Mouse (Mus musculus): Measurements from ENCODE around the gene Bcl9l. TPM values are rescaled to one million over a fixed set of nuclear protein-coding genes. Genes with fewer than 3 reads are reported as not detected.

The Bcl9l gene
- polyA plus RNA-seq, 1 experiment from 2014 or later: 8.0 TPM

DNA sequence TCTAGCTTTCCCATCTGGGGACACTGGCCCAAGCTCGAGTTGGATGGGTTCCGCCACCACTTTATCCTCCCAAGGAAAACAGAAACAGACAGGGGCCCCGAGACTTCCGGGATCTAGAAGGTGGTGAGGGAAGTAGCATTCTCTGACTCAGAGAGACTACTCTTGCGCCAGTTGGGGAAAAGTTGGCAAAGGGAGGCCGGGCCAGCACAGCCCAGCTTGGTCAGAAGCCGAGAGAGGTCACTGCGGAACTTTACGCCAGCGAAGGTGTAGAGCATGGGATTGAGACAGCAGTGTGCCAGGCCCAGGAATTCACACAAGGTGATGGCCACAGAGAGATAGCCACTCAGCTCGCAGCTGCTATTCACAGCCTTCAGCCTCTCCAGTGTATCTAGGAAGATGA lies 30.5 kb downstream of the Bcl9l start:
- no peak overlapping the region for H3K9ac ChIP-seq (ENCODE audit: low read length)
- H3K27me3 ChIP-seq (ENCODE audit: control insufficient read depth, insufficient read depth, low read length): no peaks in the 10 kb centered on the region
- no peaks in the 10 kb centered on the region for H3K9me3 ChIP-seq (ENCODE audit: control insufficient read depth, low read length)
- H3K36me3 ChIP-seq (ENCODE audit: control insufficient read depth, insufficient read depth, low read length): no peaks in the 10 kb centered on the region; the same call in 1 of the 2 replicates
- H3K27ac ChIP-seq (ENCODE audit: low read depth, low read length): no peak overlapping the region
- 87% methylated on average over 11 of the region's 11 CpGs for WGBS
- no peak overlapping the region for H3K4me2 ChIP-seq (ENCODE audit: low read depth)
- H3K4me3 ChIP-seq (ENCODE audit: low read depth, low read length): no peak overlapping the region
- DNase-seq (ENCODE audit: low spot score) (no peak), ATAC-seq (ENCODE audit: insufficient read depth, low FRiP score, low TSS enrichment) (no peak)
- H3K4me1 ChIP-seq (ENCODE audit: control insufficient read depth, insufficient read depth, low read length): peaks cover 8% of the 10 kb centered on the region

DNA sequence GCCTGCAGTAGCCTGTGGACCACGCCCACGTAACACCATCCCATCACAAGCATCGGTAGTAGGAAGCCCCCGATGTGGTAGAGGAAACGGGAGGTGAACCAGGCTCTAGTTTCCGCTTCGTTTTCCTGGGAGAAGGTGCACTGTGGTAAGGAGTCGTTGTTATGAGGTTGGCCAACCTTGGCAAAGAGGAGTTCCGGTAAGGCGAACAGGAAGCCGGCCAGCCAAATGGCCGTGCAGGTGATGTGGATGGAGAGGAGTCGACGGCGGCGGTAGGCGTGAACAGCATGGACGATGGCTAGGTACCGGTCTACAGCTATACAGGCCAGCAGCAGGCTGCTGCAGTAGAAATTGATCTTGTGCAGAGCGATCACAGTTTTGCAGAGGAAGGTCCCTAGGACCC lies 31.0 kb downstream of the Bcl9l start:
- H3K27ac ChIP-seq (ENCODE audit: low read depth, low read length): no peak overlapping the region
- H3K36me3 ChIP-seq (ENCODE audit: control insufficient read depth, insufficient read depth, low read length): no peaks in the 10 kb centered on the region; the same call in 1 of the 2 replicates
- no peak for ATAC-seq (ENCODE audit: insufficient read depth, low FRiP score, low TSS enrichment)
- peaks cover 8% of the 10 kb centered on the region for H3K4me1 ChIP-seq (ENCODE audit: control insufficient read depth, insufficient read depth, low read length)
- DNase-seq (ENCODE audit: low spot score): no peak
- no peak overlapping the region for H3K4me3 ChIP-seq (ENCODE audit: low read depth, low read length)
- no peaks in the 10 kb centered on the region for H3K9me3 ChIP-seq (ENCODE audit: control insufficient read depth, low read length)
- 77% methylated on average over 20 of the region's 20 CpGs for WGBS
- no peak overlapping the region for H3K9ac ChIP-seq (ENCODE audit: low read length)
- no peaks in the 10 kb centered on the region for H3K27me3 ChIP-seq (ENCODE audit: control insufficient read depth, insufficient read depth, low read length)
- no peak overlapping the region for H3K4me2 ChIP-seq (ENCODE audit: low read depth)

DNA sequence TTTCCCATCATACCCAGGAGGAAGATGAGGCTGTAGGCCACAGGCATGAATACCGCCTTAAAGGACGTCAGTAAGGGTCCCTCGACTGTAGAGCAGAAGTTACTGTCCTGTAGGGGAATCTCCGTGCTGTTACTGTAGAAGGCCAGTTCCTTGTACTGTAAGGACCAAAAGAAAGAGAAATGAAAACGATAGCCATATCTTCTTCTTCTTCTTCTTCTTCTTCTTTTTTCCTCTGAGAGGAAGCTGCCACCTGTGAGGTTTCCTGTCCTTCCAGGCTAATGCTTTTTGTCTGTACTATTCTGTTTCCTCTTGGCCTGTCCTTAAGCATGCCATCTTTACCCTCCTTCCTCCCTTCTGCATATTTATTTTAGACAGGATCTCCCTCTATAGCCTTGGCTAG lies 31.5 kb downstream of the Bcl9l start:
- H3K9ac ChIP-seq (ENCODE audit: low read length): no peak overlapping the region
- no peak overlapping the region for H3K4me3 ChIP-seq (ENCODE audit: low read depth, low read length)
- H3K27me3 ChIP-seq (ENCODE audit: control insufficient read depth, insufficient read depth, low read length): no peaks in the 10 kb centered on the region
- no peak for ATAC-seq (ENCODE audit: insufficient read depth, low FRiP score, low TSS enrichment)
- WGBS: 89% methylated on average over 5 of the region's 5 CpGs
- H3K27ac ChIP-seq (ENCODE audit: low read depth, low read length): no peak overlapping the region
- no peaks in the 10 kb centered on the region; the same call in 1 of the 2 replicates for H3K36me3 ChIP-seq (ENCODE audit: control insufficient read depth, insufficient read depth, low read length)
- H3K4me1 ChIP-seq (ENCODE audit: control insufficient read depth, insufficient read depth, low read length): peaks cover 7% of the 10 kb centered on the region
- no peaks in the 10 kb centered on the region for H3K9me3 ChIP-seq (ENCODE audit: control insufficient read depth, low read length)
- H3K4me2 ChIP-seq (ENCODE audit: low read depth): no peak overlapping the region
- DNase-seq (ENCODE audit: low spot score): no peak

DNA sequence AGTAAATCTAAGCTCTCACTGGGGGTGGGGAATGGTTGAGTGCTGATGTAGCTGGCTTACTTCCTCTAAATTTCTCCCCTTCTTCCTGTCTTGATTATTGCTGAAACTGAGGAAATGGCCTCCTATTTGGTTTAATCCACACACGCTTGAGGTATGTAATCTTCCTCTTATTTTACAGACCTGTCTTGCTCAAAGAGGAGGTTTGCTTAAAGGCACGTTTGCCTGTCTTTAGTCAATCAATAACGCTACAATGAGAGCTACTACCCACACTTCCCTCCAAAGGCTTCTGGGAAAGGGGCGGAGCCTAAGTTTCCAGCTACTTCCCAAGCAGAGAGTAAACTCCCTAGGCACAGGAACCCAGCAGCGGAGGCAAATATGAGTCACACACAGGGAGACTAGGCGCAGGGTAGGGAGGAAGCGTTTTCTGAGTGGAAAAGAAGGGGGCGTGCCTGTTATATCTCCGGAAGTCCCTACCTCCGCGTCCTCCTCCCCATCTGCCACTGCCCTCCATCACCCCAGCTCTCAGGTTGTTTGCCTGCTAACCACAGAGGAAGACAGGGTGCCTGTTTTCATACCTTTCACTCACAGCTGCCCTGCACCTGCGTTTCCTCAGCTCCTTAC lies 32.6 kb downstream of the Bcl9l start:
- 70% methylated on average over 12 of the region's 12 CpGs for WGBS
- H3K27ac ChIP-seq (ENCODE audit: low read depth, low read length): no peak overlapping the region
- ATAC-seq (ENCODE audit: insufficient read depth, low FRiP score, low TSS enrichment): no peak
- H3K9ac ChIP-seq (ENCODE audit: low read length): no peak overlapping the region
- H3K36me3 ChIP-seq (ENCODE audit: control insufficient read depth, insufficient read depth, low read length): no peaks in the 10 kb centered on the region
- H3K9me3 ChIP-seq (ENCODE audit: control insufficient read depth, low read length): no peaks in the 10 kb centered on the region
- no peak overlapping the region for H3K4me3 ChIP-seq (ENCODE audit: low read depth, low read length)
- H3K4me2 ChIP-seq (ENCODE audit: low read depth): no peak overlapping the region
- no peak for DNase-seq (ENCODE audit: low spot score)
- H3K4me1 ChIP-seq (ENCODE audit: control insufficient read depth, insufficient read depth, low read length): no peaks in the 10 kb centered on the region
- H3K27me3 ChIP-seq (ENCODE audit: control insufficient read depth, insufficient read depth, low read length): no peaks in the 10 kb centered on the region

DNA sequence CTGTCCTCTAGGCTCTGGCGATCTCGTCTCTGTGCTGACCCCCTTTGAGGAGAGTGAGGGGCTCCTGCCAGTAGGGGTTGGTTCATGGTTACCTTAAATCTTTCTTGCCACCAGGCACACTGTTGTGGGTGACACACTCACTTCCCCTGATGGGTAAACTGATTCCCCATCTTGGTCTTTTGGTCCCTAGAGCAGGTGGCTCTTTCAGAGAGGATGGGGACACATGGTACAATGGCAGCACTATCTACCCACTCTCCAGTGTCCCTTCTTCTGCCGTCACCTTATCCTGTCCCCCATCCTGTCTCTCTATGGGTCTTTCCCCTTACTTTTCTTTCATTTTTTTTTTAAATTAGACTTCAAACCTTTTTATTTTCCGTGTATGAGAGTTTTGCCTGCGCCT lies 33.3 kb downstream of the Bcl9l start:
- H3K27me3 ChIP-seq (ENCODE audit: control insufficient read depth, insufficient read depth, low read length): no peaks in the 10 kb centered on the region
- no peaks in the 10 kb centered on the region for H3K36me3 ChIP-seq (ENCODE audit: control insufficient read depth, insufficient read depth, low read length)
- H3K9me3 ChIP-seq (ENCODE audit: control insufficient read depth, low read length): no peaks in the 10 kb centered on the region
- no peak for ATAC-seq (ENCODE audit: insufficient read depth, low FRiP score, low TSS enrichment)
- no peak overlapping the region for H3K9ac ChIP-seq (ENCODE audit: low read length)
- no peak for DNase-seq (ENCODE audit: low spot score)
- WGBS: 88% methylated on average over 5 of the region's 5 CpGs
- H3K4me2 ChIP-seq (ENCODE audit: low read depth): no peak overlapping the region
- H3K4me3 ChIP-seq (ENCODE audit: low read depth, low read length): no peak overlapping the region
- no peaks in the 10 kb centered on the region for H3K4me1 ChIP-seq (ENCODE audit: control insufficient read depth, insufficient read depth, low read length)
- H3K27ac ChIP-seq (ENCODE audit: low read depth, low read length): no peak overlapping the region

DNA sequence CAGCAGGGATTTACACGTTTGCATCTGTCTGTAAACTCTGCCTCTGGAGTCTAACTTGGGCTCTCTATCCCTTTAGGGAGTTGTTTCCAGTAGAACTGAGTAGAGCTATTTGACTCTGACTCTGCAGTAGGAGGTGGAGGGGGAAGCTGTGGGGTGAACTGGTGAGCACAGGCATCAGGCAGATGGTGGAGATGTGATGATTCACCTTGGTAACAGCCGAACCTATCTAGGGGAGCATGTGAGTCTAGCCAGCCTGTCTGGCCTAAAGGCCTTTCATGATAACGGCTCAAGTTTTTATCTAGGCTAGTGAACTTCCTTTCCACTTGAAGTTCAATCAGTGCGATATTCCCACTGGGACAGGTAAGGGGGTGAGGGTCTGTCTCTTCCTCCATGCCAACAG lies 34.7 kb downstream of the Bcl9l start:
- WGBS: 69% methylated on average over 4 of the region's 4 CpGs
- no peaks in the 10 kb centered on the region for H3K36me3 ChIP-seq (ENCODE audit: control insufficient read depth, insufficient read depth, low read length)
- no peaks in the 10 kb centered on the region for H3K9me3 ChIP-seq (ENCODE audit: control insufficient read depth, low read length)
- H3K27me3 ChIP-seq (ENCODE audit: control insufficient read depth, insufficient read depth, low read length): no peaks in the 10 kb centered on the region
- no peak overlapping the region for H3K4me2 ChIP-seq (ENCODE audit: low read depth)
- no peak overlapping the region for H3K9ac ChIP-seq (ENCODE audit: low read length)
- DNase-seq (ENCODE audit: low spot score) (no peak), ATAC-seq (ENCODE audit: insufficient read depth, low FRiP score, low TSS enrichment) (no peak)
- no peak overlapping the region for H3K27ac ChIP-seq (ENCODE audit: low read depth, low read length)
- no peaks in the 10 kb centered on the region for H3K4me1 ChIP-seq (ENCODE audit: control insufficient read depth, insufficient read depth, low read length)
- H3K4me3 ChIP-seq (ENCODE audit: low read depth, low read length): no peak overlapping the region

DNA sequence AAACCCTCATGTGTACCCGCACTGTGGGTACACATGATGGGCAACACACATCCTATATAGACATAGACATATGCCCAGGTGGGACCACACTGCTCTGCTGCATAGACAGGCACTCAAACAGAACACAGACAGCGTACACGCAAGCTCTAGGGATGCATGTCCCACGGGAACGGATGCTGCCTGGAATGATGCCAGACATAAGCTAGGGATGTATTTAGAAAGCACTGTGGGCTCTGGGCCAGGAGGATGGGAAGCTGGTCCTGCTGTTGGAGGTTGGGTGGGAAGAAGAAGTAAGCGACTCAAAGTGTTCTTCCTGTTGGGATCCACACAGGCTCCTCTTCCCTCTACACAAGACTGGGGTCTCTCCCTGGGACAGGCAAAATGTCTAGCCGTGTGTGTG lies 35.4 kb downstream of the Bcl9l start:
- Histone ChIP-seq H3K36me3 (ENCODE audit: control insufficient read depth, insufficient read depth, low read length) (no peaks in the 10 kb centered on the region), H3K4me1 (ENCODE audit: control insufficient read depth, insufficient read depth, low read length) (no peaks in the 10 kb centered on the region), H3K4me2 (ENCODE audit: low read depth) (no peak overlapping the region), H3K9me3 (ENCODE audit: control insufficient read depth, low read length) (no peaks in the 10 kb centered on the region), H3K9ac (ENCODE audit: low read length) (no peak overlapping the region), H3K27me3 (ENCODE audit: control insufficient read depth, insufficient read depth, low read length) (no peaks in the 10 kb centered on the region), H3K4me3 (ENCODE audit: low read depth, low read length) (no peak overlapping the region), H3K27ac (ENCODE audit: low read depth, low read length) (no peak overlapping the region)
- ATAC-seq (ENCODE audit: insufficient read depth, low FRiP score, low TSS enrichment) (no peak), DNase-seq (ENCODE audit: low spot score) (no peak)
- WGBS: 87% methylated on average over 7 of the region's 7 CpGs

DNA sequence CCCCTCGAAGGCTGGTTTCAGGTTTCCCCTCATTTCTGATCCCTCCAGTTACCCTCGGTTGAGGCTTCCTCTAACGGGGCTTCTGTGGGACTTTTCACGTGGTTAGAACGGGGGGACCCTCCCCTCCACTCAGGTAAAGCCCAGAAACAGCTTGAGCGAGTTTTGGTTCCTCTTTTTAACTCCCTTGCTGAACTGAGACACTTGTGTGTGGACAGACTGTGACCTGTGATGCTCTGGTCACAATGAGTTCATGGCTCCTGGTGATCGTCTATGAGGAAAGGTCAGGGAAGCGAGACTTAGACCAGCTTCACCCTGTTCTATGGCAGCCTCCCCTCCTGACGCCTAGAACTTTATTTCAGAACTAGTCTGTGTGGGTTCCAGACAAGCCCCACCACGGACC lies 39.3 kb downstream of the Bcl9l start:
- Histone ChIP-seq H3K4me3 (ENCODE audit: low read depth, low read length) (no peak overlapping the region), H3K9me3 (ENCODE audit: control insufficient read depth, low read length) (no peaks in the 10 kb centered on the region), H3K4me2 (ENCODE audit: low read depth) (no peak overlapping the region), H3K9ac (ENCODE audit: low read length) (no peak overlapping the region), H3K27ac (ENCODE audit: low read depth, low read length) (no peak overlapping the region), H3K27me3 (ENCODE audit: control insufficient read depth, insufficient read depth, low read length) (no peaks in the 10 kb centered on the region), H3K36me3 (ENCODE audit: control insufficient read depth, insufficient read depth, low read length) (no peaks in the 10 kb centered on the region), H3K4me1 (ENCODE audit: control insufficient read depth, insufficient read depth, low read length) (no peaks in the 10 kb centered on the region)
- no peak for DNase-seq (ENCODE audit: low spot score)
- ATAC-seq (ENCODE audit: insufficient read depth, low FRiP score, low TSS enrichment): no peak
- 83% methylated on average over 10 of the region's 10 CpGs for WGBS

DNA sequence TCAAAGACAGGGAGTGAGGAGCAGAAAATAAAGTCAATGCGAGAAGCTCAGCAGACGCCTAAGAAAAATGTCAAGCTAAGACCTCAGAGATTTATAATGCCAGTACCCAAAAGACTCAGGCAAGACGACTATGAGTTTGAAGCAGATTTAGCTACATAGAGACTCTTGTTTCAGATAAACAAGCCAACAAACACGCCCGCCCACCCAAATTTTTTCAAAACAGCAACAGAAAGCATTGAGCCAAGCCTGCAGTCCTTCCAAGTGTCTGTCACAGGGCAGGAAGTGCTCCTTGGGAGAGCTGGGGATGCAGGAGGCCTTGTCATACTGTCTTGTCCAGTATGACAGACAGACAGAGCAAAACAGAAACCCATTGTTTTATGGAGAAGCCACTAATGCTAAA lies 41.1 kb downstream of the Bcl9l start:
- no peak overlapping the region for H3K9ac ChIP-seq (ENCODE audit: low read length)
- H3K4me1 ChIP-seq (ENCODE audit: control insufficient read depth, insufficient read depth, low read length): no peaks in the 10 kb centered on the region
- H3K27me3 ChIP-seq (ENCODE audit: control insufficient read depth, insufficient read depth, low read length): no peaks in the 10 kb centered on the region
- no peaks in the 10 kb centered on the region for H3K9me3 ChIP-seq (ENCODE audit: control insufficient read depth, low read length)
- DNase-seq (ENCODE audit: low spot score) (no peak), ATAC-seq (ENCODE audit: insufficient read depth, low FRiP score, low TSS enrichment) (no peak)
- WGBS: 81% methylated on average over 5 of the region's 5 CpGs
- no peak overlapping the region for H3K4me2 ChIP-seq (ENCODE audit: low read depth)
- no peak overlapping the region for H3K4me3 ChIP-seq (ENCODE audit: low read depth, low read length)
- no peak overlapping the region for H3K27ac ChIP-seq (ENCODE audit: low read depth, low read length)
- no peaks in the 10 kb centered on the region for H3K36me3 ChIP-seq (ENCODE audit: control insufficient read depth, insufficient read depth, low read length)

All from neural tube, embryonic 11.5 days (tissue).